Mouse (Mus musculus) hindbrain, embryonic 16.5 days (tissue): ENCODE measurements around the gene Ptprd. TPM values are rescaled to one million over a fixed set of nuclear protein-coding genes. Genes with fewer than 3 reads are reported as not detected.

Experiments
- ATAC-seq: fragments of 200-750 bp; cut with Nextera tagmentation; 2 replicates; pipeline ENCODE4 v1.8.0; 2017; ENCODE audit warnings: moderate TSS enrichment, moderate library complexity
- H3K27ac ChIP-seq: fragments of 300-500 bp; sonication (generic); 2 replicates; pipeline ENCODE4 v1.5.1; 2014; ENCODE audit warnings: low read depth, mild to moderate bottlenecking, control low read depth, low read length, moderate library complexity
- H3K27me3 ChIP-seq: fragments of 300-500 bp; sonication (generic); replicated peaks from 2 replicates; pipeline ENCODE4 v1.6.1; 2014; ENCODE audit warnings: low read length; ENCODE audit not compliant: control insufficient read depth, insufficient read depth
- H3K36me3 ChIP-seq: fragments of 300-500 bp; sonication (generic); 2 replicates; pipeline ENCODE4 v1.6.1; 2014; ENCODE audit warnings: mild to moderate bottlenecking, low read length, moderate library complexity, mixed read lengths; ENCODE audit not compliant: control insufficient read depth, insufficient read depth
- H3K4me1 ChIP-seq: fragments of 300-500 bp; sonication (generic); 2 replicates; pipeline ENCODE4 v1.6.1; 2014; ENCODE audit warnings: low read depth, low read length; ENCODE audit not compliant: control insufficient read depth, insufficient read depth
- H3K4me2 ChIP-seq: fragments of 300-500 bp; sonication (generic); 2 replicates; pipeline ENCODE4 v1.6.1; 2014; ENCODE audit warnings: mild to moderate bottlenecking, low read length, control low read depth, moderate library complexity
- H3K4me3 ChIP-seq: fragments of 300-500 bp; sonication (generic); 2 replicates; pipeline ENCODE4 v1.5.1; 2014; ENCODE audit warnings: mild to moderate bottlenecking, low read length, control low read depth, moderate library complexity
- H3K9ac ChIP-seq: fragments of 300-500 bp; sonication (generic); 2 replicates; pipeline ENCODE4 v1.6.1; 2014; ENCODE audit warnings: low read depth, mild to moderate bottlenecking, control low read depth, low read length, moderate library complexity
- H3K9me3 ChIP-seq: fragments of 300-500 bp; sonication (generic); 2 replicates; pipeline ENCODE4 v1.6.1; 2014; ENCODE audit warnings: mild to moderate bottlenecking, low read length, moderate library complexity; ENCODE audit not compliant: control insufficient read depth
- WGBS: fragments of 180-500 bp; shearing (Covaris S2); extraction: QIAGEN DNeasy Blood & Tissue Kit; methylation state at CpG from one replicate; pipeline ENCODE4 v1.1.7; 2014; 5-methylcytosine and 5-hydroxymethylcytosine counted together
- polyA plus RNA-seq: library from polyadenylated mRNA; unstranded; fragments of >200 nt; fragmentation: Nextera tagmentation; extraction: Ambion mirVana; gene quantifications from 2 replicates; pipeline ENCODE4 v1.2.1, GENCODE M21; 2015

Gene Ptprd
- polyA plus RNA-seq, 1 experiment from 2014 or later = 71.6 TPM

DNA sequence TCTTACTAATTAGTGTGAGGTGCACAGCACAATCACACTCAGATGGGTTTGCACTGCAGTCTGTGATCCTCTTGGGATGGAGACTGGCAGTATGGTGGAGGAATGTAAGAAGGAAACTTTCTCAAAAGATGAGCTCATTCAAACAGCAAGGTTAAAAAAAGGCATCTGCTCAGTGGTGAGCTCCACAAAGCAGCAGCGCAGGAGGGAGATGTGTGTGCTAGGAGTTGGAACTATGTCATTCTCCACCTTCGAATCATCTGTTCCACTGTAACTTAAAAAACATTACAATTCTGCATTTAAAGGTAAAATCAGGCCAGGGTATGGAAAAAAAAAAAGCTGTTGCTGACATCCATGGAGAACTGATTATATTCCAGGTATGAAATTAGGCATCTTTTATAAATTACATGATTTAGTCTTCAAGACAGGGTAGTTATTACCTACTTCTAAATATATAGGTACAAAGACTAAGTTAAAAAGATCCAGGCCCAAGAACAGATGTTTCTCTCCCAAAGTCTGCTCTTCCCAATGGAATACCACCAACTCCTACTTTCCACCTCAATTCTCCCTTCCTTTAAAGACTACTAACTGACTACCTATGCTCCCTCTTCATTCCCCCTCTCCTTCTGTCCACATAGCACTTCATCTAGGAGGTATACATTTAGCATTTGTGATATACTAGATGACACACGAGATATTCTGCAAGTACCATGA lies 562.0 kb downstream of the Ptprd start:
- H3K4me3 ChIP-seq = no peak overlapping the region
- H3K9ac ChIP-seq = no peak overlapping the region
- no peaks in the 10 kb centered on the region for H3K9me3 ChIP-seq
- 83% methylated on average over 3 of the region's 3 CpGs for WGBS
- no peaks in the 10 kb centered on the region for H3K36me3 ChIP-seq
- no peak overlapping the region for H3K27ac ChIP-seq
- no peaks in the 10 kb centered on the region for H3K27me3 ChIP-seq
- H3K4me1 ChIP-seq = no peaks in the 10 kb centered on the region
- no peak overlapping the region for H3K4me2 ChIP-seq
- no peak for ATAC-seq

DNA sequence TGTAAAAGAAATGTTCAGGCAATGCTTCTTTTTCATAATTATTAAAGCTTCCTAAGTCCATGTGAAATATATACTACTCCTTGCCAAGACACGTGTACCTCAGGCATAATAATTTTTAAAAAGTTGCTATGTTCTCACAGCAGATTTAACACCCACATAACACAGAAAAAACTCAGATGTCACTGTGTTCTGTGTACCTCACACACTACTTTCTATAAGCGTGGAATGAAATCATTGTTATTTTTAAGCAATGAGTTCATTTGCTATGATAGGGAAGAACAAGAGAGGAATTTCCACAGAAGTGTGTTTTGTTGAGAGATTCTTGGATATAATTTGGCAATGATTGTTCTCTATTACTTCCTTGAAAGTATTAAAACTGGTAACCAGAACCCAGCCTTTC lies 562.9 kb downstream of the Ptprd start:
- no peaks in the 10 kb centered on the region for H3K9me3 ChIP-seq
- 95% methylated on average over 2 of the region's 2 CpGs for WGBS
- H3K27ac ChIP-seq = no peak overlapping the region
- no peaks in the 10 kb centered on the region for H3K4me1 ChIP-seq
- no peaks in the 10 kb centered on the region for H3K36me3 ChIP-seq
- no peak overlapping the region for H3K4me3 ChIP-seq
- no peaks in the 10 kb centered on the region for H3K27me3 ChIP-seq
- H3K4me2 ChIP-seq = no peak overlapping the region
- H3K9ac ChIP-seq = no peak overlapping the region
- no peak for ATAC-seq

DNA sequence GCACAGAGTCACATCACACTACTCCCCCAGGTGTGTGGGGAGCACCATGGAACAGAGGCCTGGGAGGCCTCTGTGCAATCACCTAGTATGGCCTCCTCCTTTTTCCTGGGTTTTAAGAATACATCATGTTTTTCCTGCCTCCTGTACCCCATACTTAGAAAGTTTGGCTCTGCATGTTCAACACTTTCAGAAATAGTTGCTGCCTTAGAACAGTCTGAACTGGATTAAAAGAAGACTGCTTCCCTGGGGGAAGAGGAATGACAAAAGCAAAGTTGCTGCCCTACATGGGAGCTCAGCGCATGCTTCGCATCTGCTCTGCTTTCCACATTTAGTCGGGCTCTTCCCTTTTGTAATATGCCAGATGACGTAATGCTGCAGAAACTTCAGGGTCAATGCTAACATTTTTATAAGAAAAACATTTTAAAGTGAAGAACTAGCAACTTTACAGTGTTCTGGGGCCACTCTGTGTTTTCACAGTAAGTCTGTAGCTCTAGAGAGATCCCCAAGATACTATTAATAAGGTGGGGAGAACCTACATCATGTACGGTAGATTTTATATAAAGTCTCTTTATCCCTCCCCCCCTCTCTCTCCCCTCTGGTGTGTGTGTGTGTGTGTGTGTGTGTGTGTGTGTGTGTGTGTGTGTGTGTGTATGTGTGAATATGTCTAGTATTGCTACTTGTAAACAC lies 564.2 kb downstream of the Ptprd start:
- H3K4me3 ChIP-seq = no peak overlapping the region
- ATAC-seq = no peak
- WGBS = 79% methylated on average over 5 of the region's 5 CpGs
- H3K9me3 ChIP-seq = no peaks in the 10 kb centered on the region
- no peaks in the 10 kb centered on the region for H3K36me3 ChIP-seq
- no peak overlapping the region for H3K9ac ChIP-seq
- H3K4me2 ChIP-seq = no peak overlapping the region
- no peak overlapping the region for H3K27ac ChIP-seq
- H3K27me3 ChIP-seq = no peaks in the 10 kb centered on the region
- H3K4me1 ChIP-seq = no peaks in the 10 kb centered on the region

- H3K9ac ChIP-seq = no peak overlapping the region
- no peaks in the 10 kb centered on the region for H3K9me3 ChIP-seq
- no peak for ATAC-seq
- no peaks in the 10 kb centered on the region for H3K36me3 ChIP-seq
- H3K4me2 ChIP-seq = no peak overlapping the region
- H3K4me3 ChIP-seq = no peak overlapping the region
- H3K4me1 ChIP-seq = no peaks in the 10 kb centered on the region
- no peaks in the 10 kb centered on the region for H3K27me3 ChIP-seq
- no peak overlapping the region for H3K27ac ChIP-seq
These were observed 567.3 kb downstream of the Ptprd start for GRCm38 (mm10) chr4:77644435-77644834.

- Histone ChIP-seq H3K4me2 (no peak overlapping the region), H3K9ac (no peak overlapping the region), H3K27me3 (no peaks in the 10 kb centered on the region), H3K27ac (no peak overlapping the region), H3K9me3 (no peaks in the 10 kb centered on the region), H3K4me3 (no peak overlapping the region), H3K36me3 (no peaks in the 10 kb centered on the region), H3K4me1 (no peaks in the 10 kb centered on the region)
- WGBS = 54% methylated on average over 7 of the region's 7 CpGs
- peak; percentile 50 for ATAC-seq
These were observed 571.7 kb downstream of the Ptprd start for GRCm38 (mm10) chr4:77640022-77640421.

DNA sequence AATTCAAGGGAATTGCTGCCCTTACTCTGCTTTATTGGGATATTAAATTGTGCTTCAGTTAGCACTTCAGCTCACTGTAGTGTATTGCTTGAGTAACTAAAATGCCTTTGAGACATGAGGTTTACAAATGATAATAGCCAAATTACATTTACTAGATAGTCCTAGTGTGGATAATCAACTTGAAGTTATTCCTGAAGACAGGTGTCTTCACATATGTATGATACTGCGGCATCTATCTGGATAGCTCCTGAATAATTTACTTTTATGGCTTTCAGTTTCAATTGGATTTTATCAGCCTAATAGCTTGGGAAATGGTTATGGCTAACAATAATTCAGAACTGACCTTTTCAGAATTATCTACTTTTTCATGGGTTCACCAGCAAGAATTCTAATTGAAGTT lies 598.6 kb downstream of the Ptprd start:
- H3K4me1 ChIP-seq = no peaks in the 10 kb centered on the region
- H3K4me2 ChIP-seq = no peak overlapping the region
- no peaks in the 10 kb centered on the region for H3K9me3 ChIP-seq
- H3K4me3 ChIP-seq = no peak overlapping the region
- H3K27me3 ChIP-seq = no peaks in the 10 kb centered on the region
- H3K36me3 ChIP-seq = no peaks in the 10 kb centered on the region
- no peak for ATAC-seq
- no peak overlapping the region for H3K9ac ChIP-seq
- 72% methylated on average over 1 of the region's 1 CpGs for WGBS
- H3K27ac ChIP-seq = no peak overlapping the region

- H3K27ac ChIP-seq = no peak overlapping the region
- no peak overlapping the region for H3K9ac ChIP-seq
- H3K4me1 ChIP-seq = no peaks in the 10 kb centered on the region
- H3K4me3 ChIP-seq = no peak overlapping the region
- 79% methylated on average over 1 of the region's 1 CpGs for WGBS
- no peaks in the 10 kb centered on the region for H3K36me3 ChIP-seq
- H3K27me3 ChIP-seq = no peaks in the 10 kb centered on the region
- no peak for ATAC-seq
- 0 out of 2 replicates have a peak, but pooled peaks cover 3% of the 10 kb centered on the region for H3K9me3 ChIP-seq
- H3K4me2 ChIP-seq = no peak overlapping the region
These were observed 625.1 kb downstream of the Ptprd start for GRCm38 (mm10) chr4:77586624-77587023.

- no peaks in the 10 kb centered on the region for H3K36me3 ChIP-seq
- H3K4me3 ChIP-seq = no peak overlapping the region
- 0 out of 2 replicates have a peak, but pooled peaks cover 3% of the 10 kb centered on the region for H3K9me3 ChIP-seq
- H3K4me1 ChIP-seq = no peaks in the 10 kb centered on the region
- 72% methylated on average over 1 of the region's 1 CpGs for WGBS
- no peaks in the 10 kb centered on the region for H3K27me3 ChIP-seq
- no peak for ATAC-seq
- H3K9ac ChIP-seq = no peak overlapping the region
- H3K4me2 ChIP-seq = no peak overlapping the region
- no peak overlapping the region for H3K27ac ChIP-seq
These were observed 625.5 kb downstream of the Ptprd start for GRCm38 (mm10) chr4:77586222-77586621.

DNA sequence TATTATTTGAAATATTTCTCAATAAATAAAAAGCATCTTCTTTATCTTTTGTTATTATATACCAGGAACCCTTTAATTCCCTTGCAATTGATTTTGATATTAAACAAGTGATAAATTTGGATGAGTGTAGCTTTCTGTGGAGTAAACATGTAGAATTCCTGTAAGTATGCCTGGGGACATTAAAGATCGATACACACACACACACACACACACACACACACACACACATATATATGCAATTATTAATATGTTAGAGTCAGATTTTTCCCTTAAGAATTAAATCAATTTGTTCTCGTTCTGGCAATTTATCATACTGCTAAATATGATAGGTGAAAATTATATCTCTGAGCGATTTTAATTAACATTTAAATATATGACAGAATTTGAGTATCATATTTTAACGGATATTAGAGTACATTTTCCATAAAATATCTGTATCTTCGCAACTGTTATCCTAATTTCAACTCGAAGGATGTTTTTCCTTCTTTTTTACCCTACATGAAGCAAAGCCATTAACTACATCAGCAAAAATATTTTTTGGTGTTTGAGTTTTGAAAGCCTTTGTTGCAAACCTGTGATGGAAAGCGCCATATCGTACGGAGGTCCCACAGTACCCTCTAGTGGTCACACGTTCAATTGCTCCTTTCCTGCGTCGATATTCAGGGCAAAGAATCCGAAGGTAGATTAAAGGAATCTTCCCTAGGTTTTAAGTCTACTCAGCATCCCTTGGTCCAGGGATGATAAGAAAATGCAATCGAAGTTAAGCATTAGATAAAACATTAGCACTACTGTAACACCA lies 653.2 kb downstream of the Ptprd start:
- Histone ChIP-seq H3K4me2 (no peak overlapping the region), H3K27me3 (no peaks in the 10 kb centered on the region), H3K9ac (no peak overlapping the region), H3K27ac (no peak overlapping the region), H3K9me3 (no peaks in the 10 kb centered on the region), H3K4me1 (no peaks in the 10 kb centered on the region), H3K4me3 (no peak overlapping the region), H3K36me3 (no peaks in the 10 kb centered on the region)
- ATAC-seq = peak; percentile 78
- WGBS = 18% methylated on average over 14 of the region's 14 CpGs
